Mouse (Mus musculus): ENCODE results near the gene Cntnap2.

Gene Cntnap2

GRCm38 (mm10) chr6:47304848-47305490 lies 2245.8 kb downstream of the Cntnap2 start:
- in situ Hi-C loops (cut with MboI): no loop called here

- in situ Hi-C loops (cut with MboI): no loop called here
Measured at GRCm38 (mm10) chr6:47306065-47306798, 2247.1 kb downstream of the Cntnap2 start.

GRCm38 (mm10) chr6:47306954-47307353 lies 2247.8 kb downstream of the Cntnap2 start:
- in situ Hi-C loops (cut with MboI): no loop called here

- in situ Hi-C loops (cut with MboI): no loop called here
Measured at GRCm38 (mm10) chr6:47314507-47315334, 2255.6 kb downstream of the Cntnap2 start.

GRCm38 (mm10) chr6:47315454-47315853 lies 2256.3 kb downstream of the Cntnap2 start:
- in situ Hi-C loops (cut with MboI): no loop called here

- in situ Hi-C loops (cut with MboI): no loop called here
Measured at GRCm38 (mm10) chr6:47317253-47317652, 2258.1 kb downstream of the Cntnap2 start.

- in situ Hi-C loops (cut with MboI): no loop called here
Measured at GRCm38 (mm10) chr6:47318705-47319104, 2259.5 kb downstream of the Cntnap2 start.

GRCm38 (mm10) chr6:47319309-47319983 lies 2260.3 kb downstream of the Cntnap2 start:
- in situ Hi-C loops (cut with MboI): no loop called here

GRCm38 (mm10) chr6:47323169-47323835 lies 2264.1 kb downstream of the Cntnap2 start:
- in situ Hi-C loops (cut with MboI): no loop called here

GRCm38 (mm10) chr6:47323886-47324285 lies 2264.7 kb downstream of the Cntnap2 start:
- in situ Hi-C loops (cut with MboI): no loop called here

- in situ Hi-C loops (cut with MboI): no loop called here
Measured at GRCm38 (mm10) chr6:47328281-47328680, 2269.1 kb downstream of the Cntnap2 start.

- in situ Hi-C loops (cut with MboI): no loop called here
Measured at GRCm38 (mm10) chr6:47329212-47329611, 2270.1 kb downstream of the Cntnap2 start.

- in situ Hi-C loops (cut with MboI): no loop called here
Measured at GRCm38 (mm10) chr6:47333016-47333415, 2273.9 kb downstream of the Cntnap2 start.

- in situ Hi-C loops (cut with MboI): no loop called here
Measured at GRCm38 (mm10) chr6:47334377-47334776, 2275.2 kb downstream of the Cntnap2 start.

GRCm38 (mm10) chr6:47337300-47337699 lies 2278.1 kb downstream of the Cntnap2 start:
- in situ Hi-C loops (cut with MboI): no loop called here

GRCm38 (mm10) chr6:47338113-47338512 lies 2279.0 kb downstream of the Cntnap2 start:
- in situ Hi-C loops (cut with MboI): no loop called here

GRCm38 (mm10) chr6:47340813-47341502 lies 2281.8 kb downstream of the Cntnap2 start:
- in situ Hi-C loops (cut with MboI): no loop called here

GRCm38 (mm10) chr6:47341503-47341884 lies 2282.3 kb downstream of the Cntnap2 start:
- in situ Hi-C loops (cut with MboI): no loop called here

GRCm38 (mm10) chr6:47343245-47343644 lies 2284.1 kb downstream of the Cntnap2 start:
- in situ Hi-C loops (cut with MboI): no loop called here

GRCm38 (mm10) chr6:47344696-47345095 lies 2285.5 kb downstream of the Cntnap2 start:
- in situ Hi-C loops (cut with MboI): no loop called here

Measured in mature B cell (primary cell).